Mouse (Mus musculus) spleen, adult 2 months (tissue): ENCODE data around the gene Mark3.

Source experiments
- CTCF ChIP-seq: fragments of 200-500 bp; IDR thresholded peaks from 2 replicates; pipeline ENCODE4 v1.5.1; 2011; ENCODE audit warnings: mild to moderate bottlenecking, inconsistent platforms; ENCODE audit not compliant: insufficient read depth, insufficient read length, insufficient replicate concordance; ENCODE audit errors: extremely low read depth
- POLR2A ChIP-seq: fragments of 200-500 bp; IDR thresholded peaks from 2 replicates; pipeline ENCODE4 v1.6.1; 2011; ENCODE audit warnings: low read depth, low read length, inconsistent platforms

DNA sequence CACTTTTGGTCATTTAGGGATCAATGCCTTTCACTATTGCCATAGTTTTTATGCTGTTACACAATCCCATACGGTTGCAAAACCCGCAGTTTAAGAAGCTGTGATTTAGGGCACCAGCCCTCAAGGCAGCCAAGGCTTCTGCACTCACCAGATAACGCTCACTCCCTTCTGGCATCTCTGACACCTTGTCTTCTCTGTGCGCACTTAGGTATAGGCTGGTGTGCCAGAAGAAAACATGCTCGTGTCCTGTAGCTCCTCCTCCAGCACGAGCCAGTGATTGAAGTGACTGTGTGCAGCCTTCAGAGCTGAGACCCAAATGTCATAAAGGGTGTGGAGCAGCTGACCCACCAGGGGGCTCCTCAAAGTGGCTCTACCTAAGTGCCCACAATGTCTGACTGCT is 39.0 kb upstream of the Mark3 start:
- TF ChIP-seq POLR2A (no peak), CTCF (no peak)
